Mouse (Mus musculus) olfactory bulb, adult 2 months (tissue): ENCODE data around the gene Hcfc2.

Source experiments
- CTCF ChIP-seq: fragments of 200-500 bp; IDR thresholded peaks from 2 replicates; pipeline ENCODE4 v1.5.1; 2012; ENCODE audit warnings: low read depth, mild to moderate bottlenecking, low read length, moderate library complexity; ENCODE audit not compliant: insufficient read depth
- POLR2A ChIP-seq: fragments of 200-500 bp; IDR thresholded peaks from 2 replicates; pipeline ENCODE4 v1.6.1; 2012; ENCODE audit warnings: mild to moderate bottlenecking, low read depth, low read length, moderate library complexity; ENCODE audit not compliant: insufficient read depth

GRCm38 (mm10) chr10:82782472-82782871, 86.5 kb downstream of the Hcfc2 start:
- TF ChIP-seq CTCF = no peak
- TF ChIP-seq POLR2A = no peak
